Mouse (Mus musculus) hindbrain, embryonic 16.5 days (tissue): ENCODE results near the gene Retnlb. TPM values are rescaled to one million over a fixed set of nuclear protein-coding genes. Genes with fewer than 3 reads are reported as not detected.

Experiments used
- ATAC-seq: fragments of 200-750 bp; cut with Nextera tagmentation; 2 replicates; pipeline ENCODE4 v1.8.0; 2017; ENCODE audit warnings: moderate TSS enrichment, moderate library complexity
- H3K27ac ChIP-seq: fragments of 300-500 bp; sonication (generic); 2 replicates; pipeline ENCODE4 v1.5.1; 2014; ENCODE audit warnings: low read depth, mild to moderate bottlenecking, control low read depth, low read length, moderate library complexity
- H3K27me3 ChIP-seq: fragments of 300-500 bp; sonication (generic); replicated peaks from 2 replicates; pipeline ENCODE4 v1.6.1; 2014; ENCODE audit warnings: low read length; ENCODE audit not compliant: control insufficient read depth, insufficient read depth
- H3K36me3 ChIP-seq: fragments of 300-500 bp; sonication (generic); 2 replicates; pipeline ENCODE4 v1.6.1; 2014; ENCODE audit warnings: mild to moderate bottlenecking, low read length, moderate library complexity, mixed read lengths; ENCODE audit not compliant: control insufficient read depth, insufficient read depth
- H3K4me1 ChIP-seq: fragments of 300-500 bp; sonication (generic); 2 replicates; pipeline ENCODE4 v1.6.1; 2014; ENCODE audit warnings: low read depth, low read length; ENCODE audit not compliant: control insufficient read depth, insufficient read depth
- H3K4me2 ChIP-seq: fragments of 300-500 bp; sonication (generic); 2 replicates; pipeline ENCODE4 v1.6.1; 2014; ENCODE audit warnings: mild to moderate bottlenecking, low read length, control low read depth, moderate library complexity
- H3K4me3 ChIP-seq: fragments of 300-500 bp; sonication (generic); 2 replicates; pipeline ENCODE4 v1.5.1; 2014; ENCODE audit warnings: mild to moderate bottlenecking, low read length, control low read depth, moderate library complexity
- H3K9ac ChIP-seq: fragments of 300-500 bp; sonication (generic); 2 replicates; pipeline ENCODE4 v1.6.1; 2014; ENCODE audit warnings: low read depth, mild to moderate bottlenecking, control low read depth, low read length, moderate library complexity
- H3K9me3 ChIP-seq: fragments of 300-500 bp; sonication (generic); 2 replicates; pipeline ENCODE4 v1.6.1; 2014; ENCODE audit warnings: mild to moderate bottlenecking, low read length, moderate library complexity; ENCODE audit not compliant: control insufficient read depth
- WGBS: fragments of 180-500 bp; shearing (Covaris S2); extraction: QIAGEN DNeasy Blood & Tissue Kit; methylation state at CpG from one replicate; pipeline ENCODE4 v1.1.7; 2014; 5-methylcytosine and 5-hydroxymethylcytosine counted together
- polyA plus RNA-seq: library from polyadenylated mRNA; unstranded; fragments of >200 nt; fragmentation: Nextera tagmentation; extraction: Ambion mirVana; gene quantifications from 2 replicates; pipeline ENCODE4 v1.2.1, GENCODE M21; 2015

The Retnlb gene
- not detected in 2 replicates for polyA plus RNA-seq

- Histone ChIP-seq H3K9ac (no peak within 1 kb of the TSS), H3K27me3 (no peaks in the 10 kb centered on the region), H3K9me3 (no peaks in the 10 kb centered on the region), H3K4me2 (no peak within 1 kb of the TSS), H3K4me3 (no peak within 1 kb of the TSS), H3K4me1 (no peaks in the 10 kb centered on the region), H3K36me3 (no peaks in the 10 kb centered on the region), H3K27ac (no peak within 1 kb of the TSS)
- WGBS = 95% methylated on average over 2 of the region's 2 CpGs
- no peak for ATAC-seq
These were observed at the start of gene Retnlb for GRCm38 (mm10) chr16:48816695-48817094. Gene Retnlb (plus strand): TSS chr16:48816856.

- H3K4me3 ChIP-seq = no peak overlapping the region
- H3K27me3 ChIP-seq = no peaks in the 10 kb centered on the region
- H3K9ac ChIP-seq = no peak overlapping the region
- no peaks in the 10 kb centered on the region for H3K36me3 ChIP-seq
- no peaks in the 10 kb centered on the region for H3K4me1 ChIP-seq
- WGBS = 90% methylated on average over 3 of the region's 3 CpGs
- H3K9me3 ChIP-seq = no peaks in the 10 kb centered on the region
- H3K4me2 ChIP-seq = no peak overlapping the region
- no peak for ATAC-seq
- no peak overlapping the region for H3K27ac ChIP-seq
These were observed 47.5 kb upstream of the Retnlb start for GRCm38 (mm10) chr16:48769183-48769582.

GRCm38 (mm10) chr16:48771971-48772445 is 44.6 kb upstream of the Retnlb start, which contains the start of gene Trat1:
Gene Trat1 (minus strand): TSS chr16:48772021.
- H3K27me3 ChIP-seq = no peaks in the 10 kb centered on the region
- H3K4me1 ChIP-seq = no peaks in the 10 kb centered on the region
- no peak within 1 kb of the TSS for H3K27ac ChIP-seq
- no peak within 1 kb of the TSS for H3K4me3 ChIP-seq
- no peak within 1 kb of the TSS for H3K9ac ChIP-seq
- ATAC-seq = no peak
- H3K9me3 ChIP-seq = no peaks in the 10 kb centered on the region
- H3K36me3 ChIP-seq = no peaks in the 10 kb centered on the region
- H3K4me2 ChIP-seq = no peak within 1 kb of the TSS
- 84% methylated on average over 3 of the region's 3 CpGs for WGBS

- ATAC-seq = no peak
- H3K4me2 ChIP-seq = no peak overlapping the region
- H3K9ac ChIP-seq = no peak overlapping the region
- H3K4me1 ChIP-seq = no peaks in the 10 kb centered on the region
- H3K27me3 ChIP-seq = no peaks in the 10 kb centered on the region
- H3K36me3 ChIP-seq = no peaks in the 10 kb centered on the region
- no peak overlapping the region for H3K27ac ChIP-seq
- 68% methylated on average over 2 of the region's 2 CpGs for WGBS
- no peak overlapping the region for H3K4me3 ChIP-seq
- H3K9me3 ChIP-seq = no peaks in the 10 kb centered on the region
These were observed 39.4 kb upstream of the Retnlb start for GRCm38 (mm10) chr16:48777254-48777653.

- Histone ChIP-seq H3K9me3 (no peaks in the 10 kb centered on the region), H3K27me3 (no peaks in the 10 kb centered on the region), H3K4me1 (no peaks in the 10 kb centered on the region), H3K4me3 (no peak overlapping the region), H3K9ac (no peak overlapping the region), H3K36me3 (no peaks in the 10 kb centered on the region), H3K27ac (no peak overlapping the region), H3K4me2 (no peak overlapping the region)
- WGBS = 81% methylated on average over 3 of the region's 3 CpGs
- ATAC-seq = no peak
These were observed 30.4 kb upstream of the Retnlb start for GRCm38 (mm10) chr16:48786258-48786657.

GRCm38 (mm10) chr16:48788704-48789185 is 27.9 kb upstream of the Retnlb start:
- Histone ChIP-seq H3K9me3 (no peaks in the 10 kb centered on the region), H3K36me3 (no peaks in the 10 kb centered on the region), H3K4me2 (no peak overlapping the region), H3K4me3 (no peak overlapping the region), H3K27me3 (no peaks in the 10 kb centered on the region), H3K9ac (no peak overlapping the region), H3K27ac (no peak overlapping the region), H3K4me1 (no peaks in the 10 kb centered on the region)
- no peak for ATAC-seq
- WGBS = 74% methylated on average over 4 of the region's 4 CpGs

- 81% methylated on average over 3 of the region's 3 CpGs for WGBS
- H3K4me2 ChIP-seq = no peak overlapping the region
These were observed 18.4 kb upstream of the Retnlb start for GRCm38 (mm10) chr16:48798285-48798684.

GRCm38 (mm10) chr16:48799470-48799869 is 17.2 kb upstream of the Retnlb start:
- no peak overlapping the region for H3K4me3 ChIP-seq
- H3K27me3 ChIP-seq = no peaks in the 10 kb centered on the region
- WGBS = 85% methylated on average over 3 of the region's 3 CpGs
- no peak overlapping the region for H3K27ac ChIP-seq
- no peaks in the 10 kb centered on the region for H3K9me3 ChIP-seq
- H3K36me3 ChIP-seq = no peaks in the 10 kb centered on the region
- no peak overlapping the region for H3K9ac ChIP-seq
- ATAC-seq = no peak
- H3K4me2 ChIP-seq = no peak overlapping the region
- H3K4me1 ChIP-seq = no peaks in the 10 kb centered on the region

More at GRCm38 (mm10) chr16:48798285-48798684, 18.4 kb upstream of the Retnlb start:
- H3K4me1 ChIP-seq = no peaks in the 10 kb centered on the region
- H3K36me3 ChIP-seq = no peaks in the 10 kb centered on the region
- no peak overlapping the region for H3K9ac ChIP-seq
- H3K9me3 ChIP-seq = no peaks in the 10 kb centered on the region
- no peak overlapping the region for H3K27ac ChIP-seq
- H3K4me3 ChIP-seq = no peak overlapping the region
- H3K27me3 ChIP-seq = no peaks in the 10 kb centered on the region
- ATAC-seq = no peak

- H3K27ac ChIP-seq = no peak overlapping the region
- H3K27me3 ChIP-seq = no peaks in the 10 kb centered on the region
- H3K4me1 ChIP-seq = no peaks in the 10 kb centered on the region
- WGBS = 100% methylated on average over 2 of the region's 2 CpGs
- H3K4me3 ChIP-seq = no peak overlapping the region
- H3K4me2 ChIP-seq = no peak overlapping the region
- no peak overlapping the region for H3K9ac ChIP-seq
- no peak for ATAC-seq
- no peaks in the 10 kb centered on the region for H3K9me3 ChIP-seq
- no peaks in the 10 kb centered on the region for H3K36me3 ChIP-seq
These were observed 15.8 kb upstream of the Retnlb start for GRCm38 (mm10) chr16:48800906-48801305.
